Mouse (Mus musculus) stomach, embryonic 16.5 days (tissue): Measurements from ENCODE around the gene B3gnt7. TPM values are rescaled to one million over a fixed set of nuclear protein-coding genes. Genes with fewer than 3 reads are reported as not detected.
"Not testable (repeated sequence)": the region's sequence is repeated elsewhere in the genome, so short reads cannot be mapped to it uniquely, and the experiment has no call there.

Source experiments
- ATAC-seq: fragments of 200-750 bp; cut with Nextera tagmentation; 2 replicates; pipeline ENCODE4 v1.8.0; 2017; ENCODE audit warnings: moderate number of reproducible peaks, moderate TSS enrichment; ENCODE audit not compliant: insufficient read depth, low FRiP score
- H3K27ac ChIP-seq: fragments of 300-500 bp; sonication (generic); 2 replicates; pipeline ENCODE4 v1.5.1; 2014; ENCODE audit warnings: low read length
- H3K27me3 ChIP-seq: fragments of 300-500 bp; sonication (generic); 2 replicates; pipeline ENCODE4 v1.6.1; 2014; ENCODE audit warnings: low read length, control low read depth, mixed read lengths; ENCODE audit not compliant: control insufficient read depth, insufficient read depth
- H3K36me3 ChIP-seq: fragments of 300-500 bp; sonication (generic); 2 replicates; pipeline ENCODE4 v1.6.1; 2014; ENCODE audit warnings: low read length; ENCODE audit not compliant: control insufficient read depth, insufficient read depth
- H3K4me1 ChIP-seq: fragments of 300-500 bp; sonication (generic); 2 replicates; pipeline ENCODE4 v1.6.1; 2014; ENCODE audit warnings: low read length, control low read depth, mixed read lengths; ENCODE audit not compliant: control insufficient read depth, insufficient read depth
- H3K4me2 ChIP-seq: fragments of 300-500 bp; sonication (generic); 2 replicates; pipeline ENCODE4 v1.6.1; 2014; ENCODE audit warnings: low read depth, low read length, mixed read lengths
- H3K4me3 ChIP-seq: fragments of 300-500 bp; sonication (generic); replicated peaks from 2 replicates; pipeline ENCODE4 v1.5.1; 2014; ENCODE audit warnings: mild to moderate bottlenecking, low read length
- H3K9ac ChIP-seq: fragments of 300-500 bp; sonication (generic); 2 replicates; pipeline ENCODE4 v1.6.1; 2014; ENCODE audit warnings: low read length
- H3K9me3 ChIP-seq: fragments of 300-500 bp; sonication (generic); replicated peaks from 2 replicates; pipeline ENCODE4 v1.6.1; 2016; ENCODE audit warnings: low read length, control low read depth; ENCODE audit not compliant: control insufficient read depth
- WGBS: fragments of 180-500 bp; shearing (Covaris S2); extraction: QIAGEN DNeasy Blood & Tissue Kit; methylation state at CpG from one replicate; pipeline ENCODE4 v1.1.7; 2014; 5-methylcytosine and 5-hydroxymethylcytosine counted together
- polyA plus RNA-seq: library from polyadenylated mRNA; unstranded; fragments of >200 nt; fragmentation: Nextera tagmentation; extraction: Ambion mirVana; gene quantifications from 2 replicates; pipeline ENCODE4 v1.2.1, GENCODE M21; 2015

Gene B3gnt7
- polyA plus RNA-seq, 1 experiment from 2014 or later = 4.8 TPM

- Histone ChIP-seq H3K9ac (no peak overlapping the region; the same call in 1 of the 2 replicates), H3K27ac (no peak overlapping the region), H3K36me3 (no peaks in the 10 kb centered on the region), H3K27me3 (no peaks in the 10 kb centered on the region), H3K4me2 (no peak overlapping the region), H3K9me3 (no peaks in the 10 kb centered on the region), H3K4me1 (no peaks in the 10 kb centered on the region), H3K4me3 (no peak overlapping the region)
- ATAC-seq = peak; percentile 58; the same call in 1 of the 2 replicates
- WGBS = 23% methylated on average over 2 of the region's 2 CpGs
Measured at GRCm38 (mm10) chr1:86336330-86336729, 33.7 kb downstream of the B3gnt7 start.

- Histone ChIP-seq H3K36me3 (no peaks in the 10 kb centered on the region), H3K4me1 (no peaks in the 10 kb centered on the region), H3K27me3 (no peaks in the 10 kb centered on the region), H3K4me2 (no peak overlapping the region), H3K9me3 (no peaks in the 10 kb centered on the region), H3K9ac (no peak overlapping the region), H3K27ac (no peak overlapping the region), H3K4me3 (no peak overlapping the region)
- ATAC-seq = peak; percentile 43; the same call in 1 of the 2 replicates
- 19% methylated on average over 4 of the region's 4 CpGs for WGBS
Measured at GRCm38 (mm10) chr1:86339156-86339812, 36.7 kb downstream of the B3gnt7 start.

GRCm38 (mm10) chr1:86341096-86341495 is 38.5 kb downstream of the B3gnt7 start:
- H3K4me3 ChIP-seq, H3K4me1 ChIP-seq, ATAC-seq, H3K27me3 ChIP-seq, H3K9me3 ChIP-seq, H3K27ac ChIP-seq, H3K9ac ChIP-seq, H3K4me2 ChIP-seq, H3K36me3 ChIP-seq: not testable (repeated sequence)
- 91% methylated on average over 2 of the region's 2 CpGs for WGBS

- H3K9ac ChIP-seq = no peak overlapping the region
- H3K9me3 ChIP-seq = no peaks in the 10 kb centered on the region
- H3K27me3 ChIP-seq = no peaks in the 10 kb centered on the region
- H3K4me3 ChIP-seq = no peak overlapping the region
- WGBS = 93% methylated on average over 2 of the region's 2 CpGs
- ATAC-seq = no peak
- H3K27ac ChIP-seq = no peak overlapping the region
- no peaks in the 10 kb centered on the region for H3K4me1 ChIP-seq
- H3K36me3 ChIP-seq = no peaks in the 10 kb centered on the region
- no peak overlapping the region for H3K4me2 ChIP-seq
Measured at GRCm38 (mm10) chr1:86342371-86342770, 39.7 kb downstream of the B3gnt7 start.

GRCm38 (mm10) chr1:86343087-86343645 is 40.5 kb downstream of the B3gnt7 start:
- WGBS = 88% methylated on average over 1 of the region's 1 CpGs
- Histone ChIP-seq H3K36me3 (peaks cover 6% of the 10 kb centered on the region), H3K27me3 (no peaks in the 10 kb centered on the region), H3K4me3 (no peak overlapping the region), H3K9ac (no peak overlapping the region), H3K4me2 (no peak overlapping the region), H3K27ac (no peak overlapping the region), H3K4me1 (no peaks in the 10 kb centered on the region), H3K9me3 (no peaks in the 10 kb centered on the region)
- ATAC-seq = no peak

GRCm38 (mm10) chr1:86343969-86344861 is 41.6 kb downstream of the B3gnt7 start:
- Histone ChIP-seq H3K4me1 (no peaks in the 10 kb centered on the region), H3K27me3 (no peaks in the 10 kb centered on the region), H3K4me2 (no peak overlapping the region), H3K4me3 (no peak overlapping the region), H3K27ac (no peak overlapping the region), H3K9ac (no peak overlapping the region), H3K9me3 (no peaks in the 10 kb centered on the region), H3K36me3 (peaks cover 6% of the 10 kb centered on the region)
- ATAC-seq = no peak
- 53% methylated on average over 4 of the region's 4 CpGs for WGBS

- H3K27ac ChIP-seq = no peak overlapping the region
- no peaks in the 10 kb centered on the region for H3K9me3 ChIP-seq
- no peaks in the 10 kb centered on the region for H3K27me3 ChIP-seq
- no peak overlapping the region for H3K9ac ChIP-seq
- ATAC-seq = no peak
- H3K4me3 ChIP-seq = no peak overlapping the region
- 88% methylated on average over 4 of the region's 4 CpGs for WGBS
- no peaks in the 10 kb centered on the region for H3K4me1 ChIP-seq
- H3K4me2 ChIP-seq = no peak overlapping the region
- H3K36me3 ChIP-seq = peaks cover 10% of the 10 kb centered on the region
Measured at GRCm38 (mm10) chr1:86345069-86345468, 42.4 kb downstream of the B3gnt7 start.

- Histone ChIP-seq H3K27me3 (no peaks in the 10 kb centered on the region), H3K36me3 (peaks cover 19% of the 10 kb centered on the region), H3K4me2 (no peak overlapping the region), H3K9me3 (no peaks in the 10 kb centered on the region), H3K9ac (no peak overlapping the region), H3K4me1 (no peaks in the 10 kb centered on the region), H3K27ac (no peak overlapping the region), H3K4me3 (no peak overlapping the region)
- 91% methylated on average over 4 of the region's 4 CpGs for WGBS
- no peak for ATAC-seq
Measured at GRCm38 (mm10) chr1:86345956-86346355, 43.3 kb downstream of the B3gnt7 start.
